Mouse (Mus musculus) ES-E14 (cell line): ENCODE results near the gene Igsf9b. TPM values are rescaled to one million over a fixed set of nuclear protein-coding genes. Genes with fewer than 3 reads are reported as not detected.

Experiments used
- DNase-seq: peaks from one replicate; pipeline ENCODE4 v3.0.0-alpha.2; 2013; ENCODE audit warnings: low read depth, low spot score
- H3K27ac ChIP-seq: 2 replicates; pipeline ENCODE4 v1.5.1; 2012; ENCODE audit warnings: low read depth, mild to moderate bottlenecking, low read length, moderate library complexity, mixed read lengths; ENCODE audit not compliant: poor library complexity, insufficient read depth, severe bottlenecking
- H3K36me3 ChIP-seq: 2 replicates; pipeline ENCODE4 v1.6.1; 2012; ENCODE audit warnings: mild to moderate bottlenecking, low read length, moderate library complexity, mixed read lengths; ENCODE audit not compliant: control insufficient read depth, poor library complexity, insufficient read depth, severe bottlenecking
- H3K4me1 ChIP-seq, 2 experiments: fragments of 150-350 bp in 1 of 2; sonication (generic) in 1 of 2; 2 replicates each; pipeline ENCODE4 v1.6.1; 2012; ENCODE audit warnings: low read length in 2 of 2, mild to moderate bottlenecking in 1 of 2, mixed read lengths in 1 of 2; ENCODE audit not compliant: control insufficient read depth in 2 of 2, insufficient read depth in 2 of 2, poor library complexity in 1 of 2
- H3K4me3 ChIP-seq, 2 experiments: fragments of 150-350 bp in 1 of 2; sonication (generic) in 1 of 2; 2 replicates each; pipeline ENCODE4 v1.5.1; 2012; ENCODE audit warnings: low read length in 2 of 2, low read depth in 1 of 2, mild to moderate bottlenecking in 1 of 2, mixed read lengths in 1 of 2; ENCODE audit not compliant: insufficient read depth in 1 of 2, poor library complexity in 1 of 2, severe bottlenecking in 1 of 2
- H3K9ac ChIP-seq: 2 replicates; pipeline ENCODE4 v1.6.1; 2012; ENCODE audit warnings: low read depth, mild to moderate bottlenecking, low read length, mixed read lengths; ENCODE audit not compliant: poor library complexity, insufficient read depth, severe bottlenecking
- H3K9me3 ChIP-seq: fragments of 150-350 bp; sonication (generic); 2 replicates; pipeline ENCODE4 v1.6.1; 2012; ENCODE audit warnings: low read depth, mild to moderate bottlenecking, low read length; ENCODE audit not compliant: control insufficient read depth, insufficient read depth
- CHD2 ChIP-seq: IDR thresholded peaks from 2 replicates; pipeline ENCODE4 v1.6.1; 2014; ENCODE audit warnings: mild to moderate bottlenecking, low read depth, low read length, inconsistent platforms
- HCFC1 ChIP-seq: IDR thresholded peaks from 2 replicates; pipeline ENCODE4 v1.6.1; 2012; ENCODE audit warnings: low read length, inconsistent platforms, borderline replicate concordance; ENCODE audit not compliant: insufficient read depth
- MAFK ChIP-seq: IDR thresholded peaks from 2 replicates; pipeline ENCODE4 v1.6.1; 2014; ENCODE audit warnings: mild to moderate bottlenecking, low read depth, low read length, inconsistent platforms; ENCODE audit not compliant: insufficient read depth
- ZC3H11A ChIP-seq: IDR thresholded peaks from 2 replicates; pipeline ENCODE4 v1.6.1; 2012; ENCODE audit warnings: low read depth, mild to moderate bottlenecking, inconsistent platforms, low read length, borderline replicate concordance
- ZNF384 ChIP-seq: IDR thresholded peaks from 2 replicates; pipeline ENCODE4 v1.6.1; 2012; ENCODE audit warnings: low read depth, low read length, inconsistent platforms
- in situ Hi-C, 2 experiments: fragments of 600-800 bp; cut with MboI; formaldehyde crosslinking; loops; one replicate each; pipeline ENCODE4 v1.15.1; 2025; ENCODE audit warnings: low sequenced_read_pairs in 2 of 2, inconsistent platforms in 1 of 2; ENCODE audit not compliant: unreplicated experiment in 2 of 2
- total RNA-seq: library from RNA; depleted of rRNA; stranded (reverse); fragments of 300-350 nt; gene quantifications from 2 replicates; pipeline ENCODE4 v1.2.3, GENCODE M21; 2012

The Igsf9b gene
- total RNA-seq, 1 experiment: 31.5 TPM

GRCm38 (mm10) chr9:27277401-27278087 lies 21.5 kb upstream of the Igsf9b start:
- in situ Hi-C loops: no loop called here
- Histone ChIP-seq H3K27ac (no peak overlapping the region), H3K9ac (no peak overlapping the region), H3K9me3 (no peaks in the 10 kb centered on the region), H3K4me1 (no peaks in the 10 kb centered on the region), H3K4me3 (no peak overlapping the region), H3K36me3 (no peaks in the 10 kb centered on the region)
- no peak for TF ChIP-seq HCFC1
- no peak for TF ChIP-seq CHD2
- TF ChIP-seq MAFK: no peak
- no peak for TF ChIP-seq ZNF384
- no peak for TF ChIP-seq ZC3H11A
- DNase-seq: no peak

DNA sequence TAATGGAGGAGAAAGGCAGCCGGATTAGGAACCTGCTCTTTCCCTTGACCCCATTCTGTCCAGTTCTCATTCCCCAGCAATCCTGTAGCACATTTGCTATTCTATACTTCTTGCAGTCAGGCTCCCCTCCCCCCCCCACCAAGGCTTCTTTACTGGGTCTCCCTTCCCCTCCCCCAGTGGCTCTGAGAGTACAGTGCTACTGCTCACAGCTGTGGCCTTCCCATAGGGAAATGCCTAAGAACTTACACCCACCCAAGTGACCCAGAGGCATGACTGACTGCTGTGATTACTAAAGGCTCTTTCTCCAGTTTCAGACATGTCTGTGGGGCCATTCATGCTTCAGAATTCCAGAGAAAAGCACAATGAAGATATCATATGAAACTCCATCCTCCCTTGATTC lies 20.0 kb upstream of the Igsf9b start:
- Histone ChIP-seq H3K4me3 (no peak overlapping the region), H3K27ac (no peak overlapping the region), H3K9me3 (no peaks in the 10 kb centered on the region), H3K36me3 (no peaks in the 10 kb centered on the region), H3K4me1 (no peaks in the 10 kb centered on the region), H3K9ac (no peak overlapping the region)
- in situ Hi-C loops: no loop called here
- no peak for TF ChIP-seq CHD2
- no peak for TF ChIP-seq MAFK
- TF ChIP-seq ZNF384: no peak
- no peak for TF ChIP-seq ZC3H11A
- no peak for TF ChIP-seq HCFC1
- DNase-seq: no peak

DNA sequence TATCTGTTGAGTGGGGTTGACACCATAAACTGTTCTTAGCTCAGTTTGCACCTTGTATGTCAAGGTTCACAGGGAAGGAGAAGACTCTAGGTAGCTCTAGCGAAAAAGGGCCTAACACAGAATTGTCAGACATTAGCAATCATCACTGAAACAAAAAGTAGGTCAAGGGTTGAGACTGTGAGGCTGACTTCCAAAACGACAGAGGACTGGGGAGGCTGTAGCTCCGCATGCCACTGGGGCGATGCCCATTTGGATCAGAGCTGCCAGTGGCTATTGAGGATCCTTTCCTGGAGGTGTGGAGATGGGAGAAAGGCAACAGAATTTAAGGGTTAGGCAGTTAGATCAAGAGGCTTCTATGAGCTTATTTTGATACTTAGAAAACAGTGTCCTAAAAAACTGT lies 18.0 kb upstream of the Igsf9b start:
- Histone ChIP-seq H3K4me1 (no peaks in the 10 kb centered on the region), H3K36me3 (no peaks in the 10 kb centered on the region), H3K9ac (no peak overlapping the region), H3K27ac (no peak overlapping the region), H3K4me3 (no peak overlapping the region), H3K9me3 (no peaks in the 10 kb centered on the region)
- DNase-seq: no peak
- in situ Hi-C loops: no loop called here
- TF ChIP-seq ZNF384 (no peak), ZC3H11A (no peak), MAFK (no peak), CHD2 (no peak), HCFC1 (no peak)

DNA sequence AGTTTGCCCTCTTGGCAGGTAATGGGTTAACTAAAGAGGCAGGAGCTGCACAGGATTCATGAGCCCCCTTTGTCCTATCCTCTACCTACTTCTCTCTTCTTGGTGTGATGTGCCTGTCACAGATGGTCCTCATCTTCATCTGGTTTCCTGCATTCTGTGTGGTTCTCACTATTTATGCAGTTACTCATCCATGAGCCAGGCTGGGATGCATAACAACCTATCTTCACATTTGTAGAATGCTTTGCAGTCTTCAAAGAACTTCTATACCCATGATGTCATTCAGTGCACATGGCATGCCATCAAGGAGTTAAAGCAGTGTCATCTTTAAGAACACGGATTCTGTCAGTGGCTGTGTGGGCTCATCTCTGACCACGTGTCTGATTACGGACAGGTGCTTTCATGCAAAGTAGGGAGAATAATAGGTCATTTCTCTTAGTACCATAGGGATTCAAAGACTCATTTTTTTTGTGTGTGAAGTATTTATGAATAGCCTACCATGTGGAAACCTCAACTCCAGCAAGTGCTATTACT lies 13.2 kb upstream of the Igsf9b start:
- no peak overlapping the region for H3K4me3 ChIP-seq
- no peaks in the 10 kb centered on the region for H3K36me3 ChIP-seq
- H3K9me3 ChIP-seq: no peaks in the 10 kb centered on the region
- H3K4me1 ChIP-seq: no peaks in the 10 kb centered on the region
- in situ Hi-C loops: no loop called here
- no peak overlapping the region for H3K9ac ChIP-seq
- no peak overlapping the region for H3K27ac ChIP-seq
- TF ChIP-seq ZNF384: no peak
- TF ChIP-seq CHD2: no peak
- no peak for TF ChIP-seq MAFK
- TF ChIP-seq ZC3H11A: no peak
- TF ChIP-seq HCFC1: no peak
- DNase-seq: no peak

DNA sequence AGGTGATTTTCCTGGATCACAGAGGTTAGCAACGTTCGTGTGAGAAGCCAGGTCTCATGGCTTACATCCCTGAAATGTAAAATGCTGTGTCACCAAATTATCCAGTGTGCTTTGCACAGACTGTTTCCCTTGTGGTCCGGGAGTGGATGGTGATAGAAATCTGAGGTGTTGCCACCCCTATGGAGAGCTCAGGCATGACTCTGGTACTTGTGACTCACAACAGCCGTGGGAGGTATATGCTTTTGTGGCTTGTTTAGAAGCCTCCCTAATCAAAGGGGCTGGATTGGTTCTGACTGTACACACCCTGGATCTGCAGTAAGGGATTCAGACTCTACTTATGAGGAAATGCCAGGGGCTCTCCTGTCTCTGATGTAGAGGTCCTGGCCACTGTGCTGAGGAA lies 12.7 kb upstream of the Igsf9b start:
- no peaks in the 10 kb centered on the region for H3K36me3 ChIP-seq
- no peak overlapping the region for H3K4me3 ChIP-seq
- no peaks in the 10 kb centered on the region for H3K9me3 ChIP-seq
- DNase-seq: no peak
- in situ Hi-C loops: no loop called here
- TF ChIP-seq HCFC1 (no peak), ZNF384 (no peak), CHD2 (no peak), MAFK (no peak), ZC3H11A (no peak)
- H3K27ac ChIP-seq: no peak overlapping the region
- no peaks in the 10 kb centered on the region for H3K4me1 ChIP-seq
- no peak overlapping the region for H3K9ac ChIP-seq
